Mouse (Mus musculus): Measurements from ENCODE around the gene Kcnip4. TPM values are rescaled to one million over a fixed set of nuclear protein-coding genes. Genes with fewer than 3 reads are reported as not detected.

Kcnip4 gene
- polyA plus RNA-seq, 1 experiment from 2014 or later: 3.0 TPM

DNA sequence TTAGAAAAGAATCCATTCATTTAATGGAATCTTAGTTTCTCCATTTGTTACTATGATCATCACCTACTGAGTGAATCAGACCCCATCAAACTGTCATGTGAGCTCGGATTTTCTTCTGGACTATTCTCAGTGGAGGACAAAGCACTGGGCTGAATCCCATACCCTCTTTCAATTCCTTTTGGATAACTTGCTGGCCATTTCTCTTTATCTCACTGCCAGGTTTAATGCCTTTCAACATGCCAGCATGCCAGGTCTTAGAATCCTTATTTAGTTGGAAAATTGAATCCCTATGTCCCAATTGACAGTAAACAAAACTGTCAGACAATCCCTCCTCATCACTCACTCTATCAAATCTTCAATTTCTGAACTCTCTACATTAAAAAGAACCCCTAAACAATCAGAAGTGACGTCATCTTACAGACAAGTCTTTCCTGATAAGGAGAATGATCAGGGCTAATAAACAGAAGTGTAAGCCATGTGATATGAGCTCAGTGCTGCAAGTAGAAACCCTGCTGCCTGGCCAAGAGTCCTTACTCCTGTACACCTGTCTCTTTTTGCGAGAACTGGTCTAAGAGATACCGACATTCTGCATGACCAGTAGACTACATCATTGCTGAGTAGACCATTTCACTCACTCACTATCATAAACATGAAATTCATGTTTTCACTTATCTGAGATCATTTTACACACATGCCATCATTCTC is 466.9 kb downstream of the Kcnip4 start:
- H3K9ac ChIP-seq: no peak overlapping the region
- no peaks in the 10 kb centered on the region for H3K27me3 ChIP-seq
- H3K9me3 ChIP-seq (replicated peaks): no peaks in the 10 kb centered on the region
- no peak overlapping the region for H3K27ac ChIP-seq (replicated peaks)
- no peaks in the 10 kb centered on the region for H3K4me1 ChIP-seq
- no peak for ATAC-seq (ENCODE audit: insufficient number of reproducible peaks, low FRiP score, low TSS enrichment, low read depth)
- no peak overlapping the region for H3K4me2 ChIP-seq (replicated peaks)
- no peaks in the 10 kb centered on the region for H3K36me3 ChIP-seq
- no peak overlapping the region for H3K4me3 ChIP-seq (replicated peaks)
- 78% methylated on average over 4 of the region's 4 CpGs for WGBS

DNA sequence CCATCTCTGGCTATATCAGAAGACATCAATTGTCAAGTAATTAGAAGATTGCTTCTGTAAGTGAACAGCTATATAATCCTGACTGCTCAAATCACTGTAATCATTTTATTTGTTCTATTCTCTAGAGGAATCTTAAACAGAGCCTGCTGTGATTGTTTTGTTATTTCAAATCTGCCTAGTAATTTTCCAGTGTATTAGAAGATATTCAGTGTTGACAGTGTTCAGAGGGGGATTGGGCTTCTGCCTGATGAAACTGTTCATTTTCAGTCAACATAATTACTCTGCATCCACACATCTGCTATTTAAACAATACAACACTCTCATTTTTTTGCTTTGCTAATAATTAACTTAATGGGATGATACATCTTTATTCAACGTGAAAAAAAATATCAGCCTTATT is 476.7 kb downstream of the Kcnip4 start:
- ATAC-seq (ENCODE audit: insufficient number of reproducible peaks, low FRiP score, low TSS enrichment, low read depth): no peak
- no peaks in the 10 kb centered on the region for H3K27me3 ChIP-seq
- H3K27ac ChIP-seq (replicated peaks): no peak overlapping the region
- H3K9ac ChIP-seq: no peak overlapping the region
- no peaks in the 10 kb centered on the region for H3K4me1 ChIP-seq
- H3K4me3 ChIP-seq (replicated peaks): no peak overlapping the region
- no peaks in the 10 kb centered on the region for H3K9me3 ChIP-seq (replicated peaks)
- no peaks in the 10 kb centered on the region for H3K36me3 ChIP-seq
- 73% methylated on average over 1 of the region's 1 CpGs for WGBS
- H3K4me2 ChIP-seq (replicated peaks): no peak overlapping the region

DNA sequence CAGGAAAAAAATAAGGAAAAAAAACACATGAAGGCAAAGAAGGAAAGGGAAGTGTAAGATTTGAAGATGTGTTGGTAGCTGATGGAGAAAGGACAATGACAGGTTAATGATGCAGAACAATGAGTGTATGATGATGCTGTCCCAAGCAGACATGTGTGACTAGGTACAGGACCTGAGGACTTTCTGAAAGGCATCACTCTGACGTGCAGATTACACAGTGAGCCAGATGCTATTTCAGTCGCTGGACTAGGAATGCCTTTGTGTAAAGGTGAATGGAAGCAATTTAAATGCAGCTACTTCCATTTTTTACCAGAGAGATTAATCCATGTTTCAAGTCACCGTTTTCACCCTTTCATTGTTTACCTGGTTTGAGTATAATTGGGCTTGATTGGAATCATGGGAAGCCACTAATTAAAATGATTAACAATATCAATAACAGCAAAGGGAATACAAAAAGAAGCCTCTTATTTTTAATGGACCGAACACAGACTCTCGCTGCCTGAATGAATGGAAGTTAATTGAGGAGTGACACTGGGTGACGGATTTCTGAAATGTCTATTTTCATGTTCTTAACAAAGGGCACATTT is 483.4 kb downstream of the Kcnip4 start:
- Histone ChIP-seq H3K9me3 (replicated peaks) (no peaks in the 10 kb centered on the region), H3K27ac (replicated peaks) (no peak overlapping the region), H3K9ac (no peak overlapping the region), H3K4me2 (replicated peaks) (no peak overlapping the region), H3K27me3 (no peaks in the 10 kb centered on the region), H3K4me3 (replicated peaks) (no peak overlapping the region), H3K4me1 (no peaks in the 10 kb centered on the region), H3K36me3 (no peaks in the 10 kb centered on the region)
- no peak for ATAC-seq (ENCODE audit: insufficient number of reproducible peaks, low FRiP score, low TSS enrichment, low read depth)
- WGBS: 55% methylated on average over 6 of the region's 6 CpGs

DNA sequence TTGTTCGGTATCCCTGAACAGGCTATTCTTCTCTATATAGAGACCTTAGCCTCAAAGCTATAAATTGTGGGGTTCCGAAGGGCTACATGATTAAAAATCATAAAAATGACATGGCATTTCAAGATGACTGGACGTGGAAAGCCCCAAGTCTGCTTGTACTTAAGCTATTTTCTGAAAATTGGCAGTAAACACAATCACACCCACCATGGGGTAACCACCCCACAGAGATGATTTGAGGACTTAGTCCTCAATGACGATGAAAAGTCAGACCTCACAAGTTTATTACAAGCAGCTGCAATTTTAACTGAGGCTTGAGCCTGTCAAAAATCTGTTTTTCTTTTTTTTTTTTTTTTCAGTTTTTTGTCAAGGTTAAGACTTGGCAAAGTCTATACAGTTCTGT is 527.3 kb downstream of the Kcnip4 start:
- H3K36me3 ChIP-seq: no peaks in the 10 kb centered on the region
- WGBS: 45% methylated on average over 4 of the region's 4 CpGs
- no peak overlapping the region for H3K9ac ChIP-seq
- H3K9me3 ChIP-seq (replicated peaks): no peaks in the 10 kb centered on the region
- ATAC-seq (ENCODE audit: insufficient number of reproducible peaks, low FRiP score, low TSS enrichment, low read depth): no peak
- H3K4me2 ChIP-seq (replicated peaks): no peak overlapping the region
- no peaks in the 10 kb centered on the region for H3K27me3 ChIP-seq
- H3K27ac ChIP-seq (replicated peaks): no peak overlapping the region
- no peak overlapping the region for H3K4me3 ChIP-seq (replicated peaks)
- H3K4me1 ChIP-seq: no peaks in the 10 kb centered on the region

DNA sequence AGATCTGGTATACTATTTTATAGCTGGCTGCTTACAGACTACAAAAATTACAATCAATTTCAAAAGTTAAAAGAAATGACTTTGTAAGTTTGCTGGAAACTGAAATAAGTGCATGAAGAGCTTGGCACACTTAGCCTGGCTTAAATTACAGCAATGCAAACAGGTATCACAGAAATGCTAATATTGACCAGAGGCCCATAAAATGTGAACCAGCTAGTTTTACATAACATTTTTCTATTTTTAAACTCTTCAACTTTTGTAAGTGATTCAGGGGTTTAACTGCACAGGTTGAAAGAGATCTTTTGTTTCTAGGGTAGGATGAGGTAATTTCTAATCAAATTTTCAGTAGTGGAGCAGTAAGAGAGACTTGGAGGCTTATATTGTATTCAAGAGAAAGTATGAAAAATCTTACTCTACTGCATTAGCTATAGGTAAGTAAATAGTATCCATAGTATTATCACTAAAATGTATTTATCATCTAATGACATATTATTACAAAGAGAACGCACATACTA is 535.5 kb downstream of the Kcnip4 start:
- ATAC-seq (ENCODE audit: insufficient number of reproducible peaks, low FRiP score, low TSS enrichment, low read depth): no peak
- Histone ChIP-seq H3K27ac (replicated peaks) (no peak overlapping the region), H3K27me3 (no peaks in the 10 kb centered on the region), H3K4me2 (replicated peaks) (no peak overlapping the region), H3K9ac (no peak overlapping the region), H3K4me1 (no peaks in the 10 kb centered on the region), H3K9me3 (replicated peaks) (no peaks in the 10 kb centered on the region), H3K4me3 (replicated peaks) (no peak overlapping the region), H3K36me3 (no peaks in the 10 kb centered on the region)
- WGBS: 90% methylated on average over 1 of the region's 1 CpGs

DNA sequence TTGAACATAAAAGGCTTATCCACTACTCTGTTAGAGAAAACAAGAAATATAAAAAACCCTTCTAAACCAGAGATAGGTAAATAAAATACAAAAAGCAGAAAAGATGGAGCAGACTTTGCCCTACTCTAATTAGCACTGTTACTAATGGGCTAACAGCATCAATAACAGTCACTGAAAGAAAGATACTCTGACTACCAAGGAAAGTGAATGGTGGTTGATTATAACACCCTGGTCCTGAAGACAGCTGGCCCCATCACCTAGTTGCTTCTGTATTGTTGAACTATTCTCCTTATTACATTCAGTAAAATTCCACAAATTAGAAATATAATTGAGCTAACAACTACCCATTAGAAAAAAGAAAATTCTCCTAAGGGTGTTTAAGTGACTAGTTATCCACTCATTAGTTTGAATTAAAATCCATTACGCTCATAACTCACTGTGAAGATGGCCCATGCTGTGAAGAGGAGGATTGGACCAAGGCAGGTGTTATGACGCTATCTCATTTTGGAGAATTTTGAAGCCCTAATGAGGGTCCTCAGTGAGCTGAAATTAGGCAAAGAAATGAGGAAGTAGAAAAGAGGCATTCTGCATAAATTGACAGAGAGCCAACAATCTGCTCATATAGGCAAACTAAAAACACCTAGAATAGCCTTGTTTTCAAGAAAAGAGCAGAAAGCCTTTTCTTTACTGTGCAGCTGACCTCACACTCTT is 582.2 kb downstream of the Kcnip4 start:
- 80% methylated on average over 2 of the region's 2 CpGs for WGBS
- Histone ChIP-seq H3K9me3 (replicated peaks) (no peaks in the 10 kb centered on the region), H3K27ac (replicated peaks) (no peak overlapping the region), H3K4me2 (replicated peaks) (no peak overlapping the region), H3K9ac (no peak overlapping the region), H3K4me1 (no peaks in the 10 kb centered on the region), H3K36me3 (no peaks in the 10 kb centered on the region), H3K27me3 (no peaks in the 10 kb centered on the region), H3K4me3 (replicated peaks) (no peak overlapping the region)
- ATAC-seq (ENCODE audit: insufficient number of reproducible peaks, low FRiP score, low TSS enrichment, low read depth): no peak

DNA sequence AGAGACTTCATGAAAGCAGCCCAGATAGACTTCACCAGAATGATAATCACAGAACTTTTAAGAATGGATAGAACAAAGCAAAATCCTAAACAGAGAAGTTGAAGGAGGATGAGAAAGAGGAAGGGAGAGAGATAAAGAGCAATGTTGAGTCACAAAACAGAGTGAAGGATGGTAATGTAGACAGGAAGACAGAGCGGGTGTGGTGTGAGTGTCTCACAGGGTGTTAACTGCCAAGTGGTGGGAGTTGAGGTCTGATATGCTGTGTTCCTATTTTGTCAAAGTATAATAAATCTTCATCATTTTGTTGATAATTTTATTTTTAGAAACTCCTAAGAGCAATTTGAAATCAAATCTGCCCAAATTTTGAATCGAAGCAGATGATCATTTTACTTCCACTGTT is 592.8 kb downstream of the Kcnip4 start:
- no peaks in the 10 kb centered on the region for H3K36me3 ChIP-seq

DNA sequence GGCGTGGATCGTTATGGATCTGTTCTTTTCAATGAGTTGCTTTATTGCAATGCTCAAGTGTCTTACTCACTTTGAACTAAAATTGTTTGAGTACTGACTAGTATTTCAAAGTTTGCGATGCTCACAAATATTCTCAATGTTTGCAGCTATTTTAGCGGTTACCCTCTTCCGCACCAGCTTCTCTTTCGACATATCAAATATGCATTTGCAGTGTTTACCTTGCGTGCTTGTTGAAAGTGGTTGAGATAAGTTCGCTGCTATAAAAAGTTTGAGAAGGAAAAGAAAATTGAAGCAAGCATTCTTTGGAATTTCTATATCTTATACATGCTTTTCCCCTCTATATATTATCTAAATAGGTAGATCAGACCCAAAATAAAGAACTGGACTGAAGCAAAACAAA is 634.5 kb downstream of the Kcnip4 start:
- H3K27ac ChIP-seq (replicated peaks): no peak overlapping the region
- H3K36me3 ChIP-seq: no peaks in the 10 kb centered on the region
- WGBS: 72% methylated on average over 8 of the region's 8 CpGs
- peak overlapping the region; percentile 42 for H3K4me2 ChIP-seq (replicated peaks)
- ATAC-seq (ENCODE audit: insufficient number of reproducible peaks, low FRiP score, low TSS enrichment, low read depth): no peak
- H3K4me3 ChIP-seq (replicated peaks): peak overlapping the region; percentile 25
- no peak overlapping the region for H3K9ac ChIP-seq
- H3K27me3 ChIP-seq: no peaks in the 10 kb centered on the region
- no peaks in the 10 kb centered on the region for H3K9me3 ChIP-seq (replicated peaks)
- no peaks in the 10 kb centered on the region for H3K4me1 ChIP-seq

More for the DNA sequence above, 592.8 kb downstream of the Kcnip4 start:
- H3K4me3 ChIP-seq (replicated peaks): no peak overlapping the region
- no peaks in the 10 kb centered on the region for H3K9me3 ChIP-seq (replicated peaks)
- ATAC-seq (ENCODE audit: insufficient number of reproducible peaks, low FRiP score, low TSS enrichment, low read depth): no peak
- no peak overlapping the region for H3K4me2 ChIP-seq (replicated peaks)
- no peak overlapping the region for H3K9ac ChIP-seq
- WGBS: 87% methylated on average over 2 of the region's 2 CpGs
- no peak overlapping the region for H3K27ac ChIP-seq (replicated peaks)
- H3K4me1 ChIP-seq: no peaks in the 10 kb centered on the region
- H3K27me3 ChIP-seq: no peaks in the 10 kb centered on the region

DNA sequence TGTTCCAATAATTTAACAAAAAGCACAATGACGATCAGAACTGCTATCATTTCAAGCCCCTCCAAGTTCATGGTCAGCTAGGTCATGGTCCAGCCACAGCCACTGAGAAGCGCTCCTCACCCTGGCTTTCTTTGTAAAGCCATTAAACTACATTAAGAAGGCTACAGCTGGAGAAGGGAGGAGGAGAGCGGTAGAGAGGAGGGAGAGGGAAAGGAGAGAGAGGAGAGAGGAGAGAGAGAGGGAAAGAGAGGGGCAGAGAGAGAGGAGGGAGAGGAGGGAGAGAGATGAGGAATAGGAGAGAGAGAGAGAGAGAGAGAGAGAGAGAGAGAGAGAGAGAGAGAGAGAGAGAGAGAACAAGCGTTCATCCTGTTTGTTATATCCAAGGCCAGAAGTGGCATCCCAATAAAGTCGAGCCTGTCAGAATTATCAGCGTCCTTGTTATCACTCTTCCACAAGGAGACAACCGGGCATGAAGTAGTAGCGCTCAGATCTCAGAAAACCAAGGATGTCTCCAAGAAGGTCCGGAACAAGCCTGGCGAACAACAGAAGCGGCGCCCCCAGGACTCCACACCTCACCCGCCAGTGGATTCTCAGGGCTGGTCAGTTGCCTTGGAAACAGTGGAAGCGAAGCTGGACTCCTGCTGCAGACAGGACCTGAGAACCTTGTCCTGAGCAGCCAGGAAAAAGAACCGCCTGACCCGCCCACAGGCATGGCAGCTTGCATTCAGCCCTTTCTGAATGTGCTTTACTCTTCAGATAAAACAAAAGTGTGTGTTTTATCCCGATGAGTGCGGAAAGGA is 635.1 kb downstream of the Kcnip4 start:
- Histone ChIP-seq H3K4me1 (no peaks in the 10 kb centered on the region), H3K9ac (no peak overlapping the region), H3K9me3 (replicated peaks) (no peaks in the 10 kb centered on the region), H3K27me3 (no peaks in the 10 kb centered on the region), H3K4me2 (replicated peaks) (peak overlapping the region; percentile 42), H3K4me3 (replicated peaks) (peak overlapping the region; percentile 25), H3K36me3 (no peaks in the 10 kb centered on the region), H3K27ac (replicated peaks) (no peak overlapping the region)
- no peak for ATAC-seq (ENCODE audit: insufficient number of reproducible peaks, low FRiP score, low TSS enrichment, low read depth)
- 11% methylated on average over 18 of the region's 18 CpGs for WGBS

DNA sequence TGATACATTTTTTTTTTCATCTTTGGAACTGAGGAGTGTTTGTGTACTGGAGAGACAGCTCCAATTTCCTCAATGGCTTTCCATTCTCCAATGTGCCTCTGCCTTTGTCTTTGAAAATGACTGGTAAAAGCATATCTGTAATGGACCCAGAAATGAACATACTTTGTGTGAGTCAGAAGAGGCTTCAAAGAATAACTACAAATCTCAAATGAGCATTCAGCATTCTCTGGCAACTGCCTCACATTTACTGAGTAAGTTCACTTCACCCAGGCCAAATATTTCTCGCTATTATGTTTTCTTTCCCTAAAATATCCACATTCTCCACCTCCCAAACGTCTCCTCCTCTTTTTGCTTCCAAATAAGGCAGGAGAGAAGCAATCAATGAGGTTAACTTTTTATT is 646.6 kb downstream of the Kcnip4 start:
- no peak for ATAC-seq (ENCODE audit: insufficient number of reproducible peaks, low FRiP score, low TSS enrichment, low read depth)
- WGBS: 51% methylated on average over 2 of the region's 2 CpGs

More for the DNA sequence above, 646.6 kb downstream of the Kcnip4 start:
- Histone ChIP-seq H3K4me1 (no peaks in the 10 kb centered on the region), H3K36me3 (no peaks in the 10 kb centered on the region), H3K9ac (no peak overlapping the region), H3K4me3 (replicated peaks) (no peak overlapping the region), H3K4me2 (replicated peaks) (no peak overlapping the region), H3K9me3 (replicated peaks) (no peaks in the 10 kb centered on the region), H3K27ac (replicated peaks) (no peak overlapping the region), H3K27me3 (no peaks in the 10 kb centered on the region)
